Mouse (Mus musculus): ENCODE data around the gene Il17c. TPM values are rescaled to one million over a fixed set of nuclear protein-coding genes. Genes with fewer than 3 reads are reported as not detected.

Il17c gene
- polyA plus RNA-seq, 1 experiment, result not detected

DNA sequence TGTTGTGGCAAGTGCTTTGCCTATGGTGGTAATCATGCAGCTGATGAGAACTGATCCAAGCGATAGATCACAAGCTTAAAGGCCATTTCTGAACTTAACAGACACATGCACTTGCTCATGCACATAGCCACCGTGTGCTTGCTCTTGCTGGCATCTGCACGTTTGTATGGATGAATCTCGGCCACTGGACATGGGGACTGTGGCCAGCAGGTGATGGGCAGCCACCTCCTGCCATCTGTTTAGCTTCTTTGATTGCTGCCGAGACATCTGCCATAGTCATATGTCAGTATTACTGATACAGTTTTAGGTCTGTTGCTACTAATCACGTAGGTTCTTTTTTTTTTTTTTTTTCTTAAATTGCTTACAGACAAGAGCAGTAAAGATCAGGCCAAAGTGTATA lies 26.5 kb upstream of the Il17c start:
- TF ChIP-seq POLR2A (IDR thresholded peaks at IDR 0.05; ENCODE audit: borderline replicate concordance, control insufficient read depth, low read depth, low read length), result no peak
- no peak for TF ChIP-seq CTCF (IDR thresholded peaks at IDR 0.05; ENCODE audit: control insufficient read depth, insufficient read depth, low read length)
- no peaks in the 10 kb centered on the region for H3K4me1 ChIP-seq (ENCODE audit: control insufficient read depth, insufficient read depth, low read length)
- 90% methylated on average over 6 of the region's 6 CpGs for WGBS
- H3K27ac ChIP-seq (ENCODE audit: control insufficient read depth, insufficient read depth, low read depth, low read length, poor library complexity), result no peak overlapping the region
- no peak overlapping the region for H3K4me3 ChIP-seq (replicated peaks; ENCODE audit: control insufficient read depth, low read depth, low read length)

DNA sequence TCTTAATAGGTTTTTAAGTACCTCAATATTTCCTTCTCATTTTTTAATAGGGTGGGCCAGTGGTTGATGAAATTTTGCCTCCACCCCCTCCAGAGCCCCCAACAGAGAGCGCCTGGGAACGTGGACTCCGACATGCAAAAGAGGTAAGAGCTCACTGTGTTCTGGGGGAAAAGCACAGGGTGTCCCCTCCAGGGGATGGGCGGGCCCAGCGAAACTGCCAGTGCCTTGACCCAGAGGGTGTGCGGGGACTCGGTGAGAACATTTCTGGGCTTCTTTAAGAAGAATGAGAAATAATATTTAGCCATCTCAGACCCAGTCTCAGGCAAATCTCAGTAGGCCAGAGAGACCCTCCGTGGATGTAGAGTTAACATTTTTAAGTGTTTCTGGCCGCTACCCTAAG lies 23.6 kb upstream of the Il17c start:
- TF ChIP-seq POLR2A (IDR thresholded peaks at IDR 0.05; ENCODE audit: borderline replicate concordance, control insufficient read depth, low read depth, low read length), result no peak
- TF ChIP-seq CTCF (IDR thresholded peaks at IDR 0.05; ENCODE audit: control insufficient read depth, insufficient read depth, low read length), result no peak
- no peaks in the 10 kb centered on the region for H3K4me1 ChIP-seq (ENCODE audit: control insufficient read depth, insufficient read depth, low read length)
- no peak overlapping the region for H3K27ac ChIP-seq (ENCODE audit: control insufficient read depth, insufficient read depth, low read depth, low read length, poor library complexity)
- 96% methylated on average over 9 of the region's 9 CpGs for WGBS
- no peak overlapping the region for H3K4me3 ChIP-seq (replicated peaks; ENCODE audit: control insufficient read depth, low read depth, low read length)

DNA sequence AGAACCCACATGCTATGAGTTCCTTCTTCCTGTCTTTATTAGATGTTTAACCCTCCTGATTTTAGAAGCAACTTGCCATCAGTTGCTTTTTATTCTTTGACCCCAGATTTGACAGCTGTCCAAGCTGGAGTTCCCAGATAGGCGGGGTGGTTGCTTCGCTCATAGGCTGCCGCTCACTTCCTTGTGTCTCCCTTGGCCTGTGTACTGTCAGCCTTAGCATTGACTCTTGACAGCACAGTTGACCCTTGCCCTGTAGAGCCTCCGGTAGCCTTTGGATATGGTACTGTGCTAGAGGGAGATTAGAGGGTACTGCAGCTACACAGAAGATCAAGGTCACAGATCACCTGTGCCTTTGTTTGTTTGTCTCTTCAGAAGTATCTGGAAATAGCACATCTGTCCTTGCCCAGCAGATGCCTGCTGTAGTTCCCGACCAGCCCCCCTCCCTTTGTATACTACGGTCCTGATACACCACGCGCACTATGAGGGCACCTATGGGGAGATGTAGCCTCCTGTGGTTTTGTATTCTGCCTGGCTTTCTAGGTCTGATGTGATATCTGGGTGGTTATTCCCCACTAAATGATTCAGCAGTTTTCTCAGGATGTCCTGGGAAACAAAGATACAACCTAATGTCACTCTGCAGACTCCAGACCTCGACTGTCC lies 16.5 kb upstream of the Il17c start:
- no peak for TF ChIP-seq CTCF (IDR thresholded peaks at IDR 0.05; ENCODE audit: control insufficient read depth, insufficient read depth, low read length)
- TF ChIP-seq POLR2A (IDR thresholded peaks at IDR 0.05; ENCODE audit: borderline replicate concordance, control insufficient read depth, low read depth, low read length), result no peak
- Histone ChIP-seq H3K4me1 (ENCODE audit: control insufficient read depth, insufficient read depth, low read length) (no peaks in the 10 kb centered on the region), H3K27ac (ENCODE audit: control insufficient read depth, insufficient read depth, low read depth, low read length, poor library complexity) (no peak overlapping the region), H3K4me3 (replicated peaks; ENCODE audit: control insufficient read depth, low read depth, low read length) (no peak overlapping the region)
- 60% methylated on average over 9 of the region's 9 CpGs for WGBS

DNA sequence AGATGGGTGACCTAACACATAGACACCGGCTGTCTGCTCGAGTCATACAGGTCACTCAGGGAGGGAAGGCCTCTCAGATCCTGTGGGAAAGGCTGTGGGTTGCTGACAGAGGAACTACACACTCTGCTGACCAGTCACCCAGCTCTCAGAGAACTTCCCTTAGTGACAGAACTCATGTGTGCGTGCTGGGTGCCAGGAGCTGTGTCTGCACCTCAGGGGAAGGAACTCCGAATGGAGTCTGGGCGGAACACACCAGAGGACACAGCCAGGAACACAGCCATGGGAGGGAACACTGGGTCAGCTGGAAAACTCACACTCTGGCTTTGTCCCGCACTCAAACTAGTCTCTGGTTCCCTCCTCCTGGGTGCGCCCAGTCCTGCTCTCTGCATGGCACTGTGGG lies 14.1 kb upstream of the Il17c start:
- WGBS, result 93% methylated on average over 7 of the region's 7 CpGs
- no peak overlapping the region for H3K4me3 ChIP-seq (replicated peaks; ENCODE audit: control insufficient read depth, low read depth, low read length)
- no peaks in the 10 kb centered on the region for H3K4me1 ChIP-seq (ENCODE audit: control insufficient read depth, insufficient read depth, low read length)
- TF ChIP-seq CTCF (IDR thresholded peaks at IDR 0.05; ENCODE audit: control insufficient read depth, insufficient read depth, low read length), result no peak
- TF ChIP-seq POLR2A (IDR thresholded peaks at IDR 0.05; ENCODE audit: borderline replicate concordance, control insufficient read depth, low read depth, low read length), result no peak
- H3K27ac ChIP-seq (ENCODE audit: control insufficient read depth, insufficient read depth, low read depth, low read length, poor library complexity), result no peak overlapping the region

DNA sequence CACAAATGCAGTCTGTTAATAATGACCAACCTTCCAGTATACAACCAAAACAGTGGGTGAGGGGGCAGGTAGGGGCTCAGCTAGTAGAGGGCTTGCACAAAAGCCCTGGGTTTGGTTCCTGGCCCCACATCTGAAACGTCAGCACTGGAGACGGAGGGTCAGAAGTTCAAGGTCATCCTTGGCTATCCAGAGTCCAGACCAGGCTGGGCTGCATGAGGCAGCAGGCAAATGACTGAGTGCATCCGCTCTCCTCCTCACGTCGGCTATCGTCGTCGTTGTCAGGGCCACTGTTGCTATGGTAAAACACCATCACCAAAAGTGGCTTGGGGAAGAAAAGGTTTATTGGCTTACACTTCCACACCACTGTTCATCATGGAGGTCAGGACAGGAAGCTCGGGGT lies 7.5 kb upstream of the Il17c start:
- TF ChIP-seq POLR2A (IDR thresholded peaks at IDR 0.05; ENCODE audit: borderline replicate concordance, control insufficient read depth, low read depth, low read length) (no peak), CTCF (IDR thresholded peaks at IDR 0.05; ENCODE audit: control insufficient read depth, insufficient read depth, low read length) (no peak)
- H3K27ac ChIP-seq (ENCODE audit: control insufficient read depth, insufficient read depth, low read depth, low read length, poor library complexity), result no peak overlapping the region
- H3K4me1 ChIP-seq (ENCODE audit: control insufficient read depth, insufficient read depth, low read length), result no peaks in the 10 kb centered on the region; the same call in 1 of the 2 replicates
- 87% methylated on average over 9 of the region's 9 CpGs for WGBS
- no peak overlapping the region for H3K4me3 ChIP-seq (replicated peaks; ENCODE audit: control insufficient read depth, low read depth, low read length)

DNA sequence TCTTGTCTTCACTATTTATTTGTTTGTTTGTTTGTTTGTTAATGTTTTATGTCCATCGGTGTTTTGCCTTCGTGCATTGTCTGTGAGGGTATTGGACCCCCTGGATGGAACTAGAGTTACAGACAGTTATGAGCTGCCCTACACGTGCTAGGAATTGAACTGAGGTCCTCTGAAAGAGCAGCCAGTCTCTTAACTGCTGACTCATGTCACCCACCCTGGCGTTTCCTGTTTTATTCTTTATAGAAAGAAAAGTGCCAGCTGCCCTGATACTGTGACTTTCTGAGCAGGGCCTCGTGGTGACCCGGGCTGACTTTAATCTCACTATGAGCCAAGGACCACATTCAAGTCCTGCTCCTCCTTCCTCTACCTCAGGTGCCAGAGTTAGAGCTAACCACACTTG lies 6.3 kb upstream of the Il17c start:
- H3K4me1 ChIP-seq (ENCODE audit: control insufficient read depth, insufficient read depth, low read length), result no peaks in the 10 kb centered on the region; the same call in 1 of the 2 replicates
- no peak overlapping the region for H3K27ac ChIP-seq (ENCODE audit: control insufficient read depth, insufficient read depth, low read depth, low read length, poor library complexity)
- WGBS, result 27% methylated on average over 6 of the region's 6 CpGs
- no peak overlapping the region for H3K4me3 ChIP-seq (replicated peaks; ENCODE audit: control insufficient read depth, low read depth, low read length)
- TF ChIP-seq POLR2A (IDR thresholded peaks at IDR 0.05; ENCODE audit: borderline replicate concordance, control insufficient read depth, low read depth, low read length) (no peak), CTCF (IDR thresholded peaks at IDR 0.05; ENCODE audit: control insufficient read depth, insufficient read depth, low read length) (no peak)

DNA sequence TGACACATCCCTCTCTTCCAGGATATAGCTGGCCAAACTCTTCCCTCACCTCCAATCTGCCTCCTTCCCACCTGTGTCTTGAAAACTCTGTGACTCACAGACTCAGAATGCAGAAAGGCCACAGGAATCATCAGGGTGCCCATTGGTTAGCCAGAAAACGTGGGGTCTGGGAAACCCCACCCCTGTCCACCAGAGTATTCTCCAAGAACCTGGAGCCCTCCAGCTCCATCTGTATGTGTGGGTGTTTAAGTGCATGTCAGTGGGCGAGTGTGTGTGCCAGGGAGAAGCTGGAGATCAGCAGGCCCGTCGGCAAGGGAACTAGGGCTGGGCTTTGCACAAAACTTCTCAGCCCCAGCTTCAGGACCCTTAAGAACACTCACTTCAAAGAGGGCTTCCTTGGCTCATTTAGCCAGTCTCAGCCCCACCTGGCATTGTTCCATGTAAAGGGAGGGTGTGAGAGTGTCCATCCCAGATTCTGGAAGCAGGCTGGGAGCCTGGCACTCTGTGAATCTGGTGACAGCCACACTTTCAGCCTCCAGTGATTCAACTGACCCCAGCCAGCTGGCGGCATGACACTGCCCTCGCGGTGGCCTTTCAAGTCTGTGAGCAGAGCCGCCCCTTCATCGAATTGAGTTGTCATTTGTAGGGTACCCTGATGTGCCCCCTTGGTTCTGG lies 1.8 kb upstream of the Il17c start:
- no peak overlapping the region for H3K27ac ChIP-seq (ENCODE audit: control insufficient read depth, insufficient read depth, low read depth, low read length, poor library complexity)
- H3K4me3 ChIP-seq (replicated peaks; ENCODE audit: control insufficient read depth, low read depth, low read length), result no peak overlapping the region
- no peaks in the 10 kb centered on the region; the same call in 1 of the 2 replicates for H3K4me1 ChIP-seq (ENCODE audit: control insufficient read depth, insufficient read depth, low read length)
- TF ChIP-seq POLR2A (IDR thresholded peaks at IDR 0.05; ENCODE audit: borderline replicate concordance, control insufficient read depth, low read depth, low read length), result no peak
- no peak for TF ChIP-seq CTCF (IDR thresholded peaks at IDR 0.05; ENCODE audit: control insufficient read depth, insufficient read depth, low read length)
- 83% methylated on average over 9 of the region's 9 CpGs for WGBS

DNA sequence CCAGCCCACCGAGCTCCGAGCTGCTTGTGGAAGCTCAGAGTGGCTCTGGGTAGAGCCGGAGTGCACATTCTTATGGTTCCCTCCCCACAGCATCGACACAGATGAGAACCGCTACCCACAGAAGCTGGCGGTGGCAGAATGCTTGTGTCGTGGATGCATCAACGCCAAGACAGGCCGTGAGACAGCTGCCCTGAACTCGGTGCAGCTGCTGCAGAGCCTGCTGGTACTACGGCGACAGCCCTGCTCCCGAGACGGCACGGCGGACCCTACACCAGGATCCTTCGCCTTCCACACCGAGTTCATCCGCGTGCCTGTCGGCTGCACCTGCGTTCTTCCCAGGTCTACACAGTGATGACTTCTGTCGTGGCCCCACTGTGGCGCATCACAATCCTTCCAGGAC lies 1.4 kb downstream of the Il17c start:
- Histone ChIP-seq H3K4me3 (replicated peaks; ENCODE audit: control insufficient read depth, low read depth, low read length) (no peak overlapping the region), H3K4me1 (ENCODE audit: control insufficient read depth, insufficient read depth, low read length) (peaks cover 3% of the 10 kb centered on the region; the same call in 1 of the 2 replicates), H3K27ac (ENCODE audit: control insufficient read depth, insufficient read depth, low read depth, low read length, poor library complexity) (no peak overlapping the region)
- TF ChIP-seq CTCF (IDR thresholded peaks at IDR 0.05; ENCODE audit: control insufficient read depth, insufficient read depth, low read length), result no peak
- TF ChIP-seq POLR2A (IDR thresholded peaks at IDR 0.05; ENCODE audit: borderline replicate concordance, control insufficient read depth, low read depth, low read length), result no peak
- whole genome bisulfite sequencing, result 90% methylated on average over 24 of the region's 24 CpGs
